Mouse (Mus musculus): Measurements from ENCODE around the gene Cenpc1.

- TF ChIP-seq HCFC1 (IDR thresholded peaks at IDR 0.05; ENCODE audit: borderline replicate concordance, insufficient read depth, low read length): no peak
- no peak for TF ChIP-seq ZNF384 (IDR thresholded peaks at IDR 0.05; ENCODE audit: low read depth, low read length)
- TF ChIP-seq CHD2 (IDR thresholded peaks at IDR 0.05; ENCODE audit: low read depth, low read length): no peak
- TF ChIP-seq MAFK (IDR thresholded peaks at IDR 0.05; ENCODE audit: insufficient read depth, low read depth, low read length): no peak
These were observed 77.9 kb downstream of the Cenpc1 start for GRCm38 (mm10) chr5:85987516-85987863.
